ENCODE assay signal across 8 mouse cellular contexts in genomic region chr16:35768785-35769642, GRCm38 (mm10). TPM values are rescaled to one million over a fixed set of nuclear protein-coding genes. Genes with fewer than 3 reads are reported as not detected.
A peak's percentile ranks its signal among the peaks of the same experiment; 100 is the strongest.
DNase-seq lines count a peak whose midpoint lies in the region; ATAC-seq and TF ChIP-seq lines count a peak whose summit lies in the region.

TSS of gene Dirc2 (minus strand) at chr16:35769356.

- TF ChIP-seq POLR2A in cortical plate, adult 2 months (IDR thresholded peaks at IDR 0.05; ENCODE audit: extremely low read depth, insufficient read depth, low read length) = peak; percentile 49; the same call in 1 of the 2 replicates

- H3K4me1 ChIP-seq in cortical plate, adult 2 months (ENCODE audit: control insufficient read depth, insufficient read depth, low read length) = peaks cover 4% of the 10 kb centered on the region
- H3K4me1 ChIP-seq in hindbrain, postnatal 0 days (ENCODE audit: insufficient read depth, low read length) = peaks cover 15% of the 10 kb centered on the region; the same call in 1 of the 2 replicates

- peak; percentile 74 for DNase-seq in R1 (ENCODE audit: low read depth, low spot score)
- DNase-seq in gastrocnemius, adult 8-10 months (ENCODE audit: low spot score in 2 of 2) = peak; percentile 62 to 78
- peak; percentile 76 for DNase-seq in hindbrain, postnatal 0 days (ENCODE audit: low spot score)
- DNase-seq in left cerebral cortex, adult 2 months (ENCODE audit: extremely low spot score in 1 of 2, low spot score in 2 of 2) = peak; percentile 78 to 79
- peak; percentile 59 for DNase-seq in retina, postnatal 7 days (ENCODE audit: low read depth, low spot score)
- peak; percentile 84 for DNase-seq in urinary bladder, adult 2 months (ENCODE audit: low spot score)

- intact Hi-C loops in left cerebral cortex, adult 2 months (cut with DNase I) = no loop called here

- TF ChIP-seq CTCF in cortical plate, adult 2 months (IDR thresholded peaks at IDR 0.05; ENCODE audit: extremely low read depth, insufficient read depth, low read length) = no peak
- no peak for TF ChIP-seq CTCF in hindbrain, postnatal 0 days (IDR thresholded peaks at IDR 0.05; ENCODE audit: low read depth)
- TF ChIP-seq CTCF in left cerebral cortex, adult 2 months (IDR thresholded peaks at IDR 0.05) = no peak

- no peaks in the 10 kb centered on the region for H3K36me3 ChIP-seq in hindbrain, postnatal 0 days (ENCODE audit: insufficient read depth, low read length)
- H3K36me3 ChIP-seq in macrophage (ENCODE audit: inconsistent target) = no peaks in the 10 kb centered on the region

- peak within 1 kb of the TSS; percentile 20; the same call in 1 of the 2 replicates for H3K27ac ChIP-seq in cortical plate, adult 2 months (ENCODE audit: insufficient read depth, low read length)
- H3K27ac ChIP-seq in hindbrain, postnatal 0 days = peak within 1 kb of the TSS; percentile 66
- peak within 1 kb of the TSS; percentile 91 for H3K27ac ChIP-seq in left cerebral cortex, adult 2 months
- peak within 1 kb of the TSS; percentile 76 for H3K27ac ChIP-seq in macrophage

- H3K27me3 ChIP-seq in hindbrain, postnatal 0 days (ENCODE audit: insufficient read depth, low read length) = no peaks in the 10 kb centered on the region

- peak within 1 kb of the TSS; percentile 79 for H3K4me3 ChIP-seq in cortical plate, adult 2 months (ENCODE audit: insufficient read depth, low read length)
- H3K4me3 ChIP-seq in hindbrain, postnatal 0 days (ENCODE audit: low read length) = peak within 1 kb of the TSS; percentile 89
- H3K4me3 ChIP-seq in left cerebral cortex, adult 2 months = peak within 1 kb of the TSS; percentile 89
- peak within 1 kb of the TSS; percentile 74 for H3K4me3 ChIP-seq in macrophage (ENCODE audit: inconsistent target)

- under 1% methylated on average over 73 of the region's 78 CpGs for WGBS in hindbrain, postnatal 0 days
- under 1% methylated on average over 67 of the region's 78 CpGs for WGBS in macrophage (ENCODE audit: missing documents)

- peak; percentile 83 for ATAC-seq in hindbrain, postnatal 0 days

- peaks cover 67% of the 10 kb centered on the region for H3K79me2 ChIP-seq in macrophage (ENCODE audit: inconsistent target)

- H3K9ac ChIP-seq in hindbrain, postnatal 0 days (replicated peaks; ENCODE audit: low read length) = peak within 1 kb of the TSS; percentile 88

- H3K4me2 ChIP-seq in hindbrain, postnatal 0 days (ENCODE audit: low read depth, low read length) = peak within 1 kb of the TSS; percentile 96

- no peaks in the 10 kb centered on the region for H3K9me3 ChIP-seq in hindbrain, postnatal 0 days (ENCODE audit: low read length)

RNA-seq across cellular contexts. Expression of gene Dirc2, which starts in this region (rescaled TPM):
- 56.2 and 61.1 TPM in 2 replicates for polyA plus RNA-seq in cortical plate, adult 2 months (2012; rRNA removed)
- total RNA-seq in gastrocnemius, adult 8-10 months (2022) = 10 to 100 TPM; 64.0 to 70.1 (median 66.4) TPM
- 70.8 and 80.8 TPM in 2 replicates for total RNA-seq in hindbrain, postnatal 0 days (2014; rRNA removed)
- 34.1 and 35.5 TPM in 2 replicates for polyA plus RNA-seq in hindbrain, postnatal 0 days (2015; fragmentation: Nextera tagmentation; extraction: Ambion mirVana)
- 10 to 100 TPM; 61.3 to 67.1 TPM for total RNA-seq in left cerebral cortex, adult 2 months (2021)
- total RNA-seq in macrophage (2018; cell fraction: chromatin; rRNA removed) = 100 to 1,000 TPM in 3 of 26 experiments, 10 to 100 TPM in 22, 1 to 10 TPM in 1; 8.6 to 175 (median 20.3) TPM
- total RNA-seq in macrophage (2018; cell fraction: cytosol; rRNA removed) = 10 to 100 TPM; 12.9 to 82.1 (median 19.5) TPM
- total RNA-seq in macrophage (2018; cell fraction: nucleus; rRNA removed) = 100 to 1,000 TPM in 2 of 26 experiments, 10 to 100 TPM in 24; 13.6 to 136 (median 36.1) TPM
- polyA plus RNA-seq in macrophage (2018) = 7.3 to 17.8 TPM (median 13.7 TPM) in 3 replicates
- polyA plus RNA-seq in urinary bladder, adult 2 months (2012; rRNA removed) = 32.8 and 34.8 TPM in 2 replicates

Comparison
In these comparisons a context has a peak if more than half of its experiments do, and no peak if none do; other contexts are left out.
1. Peak in every context shown above with its lines: DNase-seq, ATAC-seq, H3K4me3 ChIP-seq and H3K27ac ChIP-seq.
2. H3K27ac ChIP-seq: peak in every context shown above with its lines; median percentile 91 in left cerebral cortex, adult 2 months; 76 in macrophage; 66 in hindbrain, postnatal 0 days; 20 in cortical plate, adult 2 months.